Mouse (Mus musculus): ENCODE measurements around the gene Pi4k2a.

GRCm38 (mm10) chr19:42080469-42080868 lies 9.8 kb upstream of the Pi4k2a start:
- TF ChIP-seq CTCF (IDR thresholded peaks at IDR 0.05): no peak
- TF ChIP-seq EP300 (IDR thresholded peaks at IDR 0.05): no peak

All from lung, postnatal 0 days (tissue).